Mouse (Mus musculus) CH12.LX (cell line): ENCODE measurements around the gene Krt222. TPM values are rescaled to one million over a fixed set of nuclear protein-coding genes. Genes with fewer than 3 reads are reported as not detected.

Source experiments
- DNase-seq: peaks from one replicate; pipeline ENCODE4 v3.0.0-alpha.2; 2013; ENCODE audit errors: extremely low read depth
- H3K27ac ChIP-seq: 2 replicates; pipeline ENCODE4 v1.5.1; 2012; ENCODE audit warnings: low read depth, mild to moderate bottlenecking, control low read depth, moderate library complexity; ENCODE audit not compliant: insufficient read depth
- H3K27me3 ChIP-seq: replicated peaks from 2 replicates; pipeline ENCODE3; 2012; ENCODE audit warnings: inconsistent platforms
- H3K36me3 ChIP-seq, 2 experiments: replicated peaks in 1 of 2; 2 replicates each; pipeline versions ENCODE3 to v1.6.1; 2012; ENCODE audit warnings: inconsistent platforms in 1 of 2, low read length in 1 of 2, mild to moderate bottlenecking in 1 of 2, mixed read lengths in 1 of 2, moderate library complexity in 1 of 2; ENCODE audit not compliant: control insufficient read depth in 1 of 2, insufficient read depth in 1 of 2
- H3K4me1 ChIP-seq, 2 experiments: 2 replicates each; pipeline ENCODE4 v1.6.1; 2012; ENCODE audit warnings: inconsistent platforms in 1 of 2, moderate library complexity in 1 of 2; ENCODE audit not compliant: insufficient read depth in 2 of 2, control insufficient read depth in 1 of 2
- H3K4me2 ChIP-seq: 2 replicates; pipeline ENCODE4 v1.6.1; 2012; ENCODE audit warnings: low read depth, mild to moderate bottlenecking, control low read depth; ENCODE audit not compliant: poor library complexity, insufficient read depth, severe bottlenecking
- H3K4me3 ChIP-seq, 3 experiments: fragments of 150-350 bp in 1 of 3; sonication (generic) in 1 of 3; replicated peaks in 1 of 3; 2 replicates each; pipeline versions ENCODE3 to v1.5.1; 2011 to 2012; ENCODE audit warnings: low read depth in 2 of 3, low read length in 2 of 3, mild to moderate bottlenecking in 2 of 3, moderate library complexity in 2 of 3, control low read depth in 1 of 3, improper control_type of control experiment in 1 of 3, inconsistent platforms in 1 of 3, mixed read lengths in 1 of 3; ENCODE audit not compliant: poor library complexity in 1 of 3
- H3K79me2 ChIP-seq: replicated peaks from 2 replicates; pipeline ENCODE4 v1.6.1; 2012; ENCODE audit warnings: mild to moderate bottlenecking, moderate library complexity; ENCODE audit not compliant: control insufficient read depth, poor library complexity, insufficient read depth, severe bottlenecking; ENCODE audit errors: extremely low read depth
- H3K9ac ChIP-seq: 2 replicates; pipeline ENCODE4 v1.6.1; 2012; ENCODE audit warnings: low read depth, mild to moderate bottlenecking, control low read depth, moderate library complexity; ENCODE audit not compliant: insufficient read depth
- H3K9me3 ChIP-seq: replicated peaks from 2 replicates; pipeline ENCODE3; 2012; ENCODE audit warnings: low read length, inconsistent platforms, mixed read lengths
- CHD2 ChIP-seq: IDR thresholded peaks from 2 replicates; pipeline ENCODE4 v1.6.1; 2011; ENCODE audit warnings: low read length, improper control_type of control experiment
- CTCF ChIP-seq, 2 experiments: IDR thresholded peaks in 1 of 2; conservative IDR thresholded peaks in 1 of 2; 2 replicates each; pipeline ENCODE4 v1.5.1; 2011 to 2012; ENCODE audit warnings: low read depth in 2 of 2, low read length in 2 of 2, improper control_type of control experiment in 1 of 2, inconsistent platforms in 1 of 2, mild to moderate bottlenecking in 1 of 2, moderate library complexity in 1 of 2
- ELF1 ChIP-seq: IDR thresholded peaks from 2 replicates; pipeline ENCODE4 v1.6.1; 2014; ENCODE audit warnings: low read depth, mild to moderate bottlenecking, inconsistent platforms, low read length, improper control_type of control experiment
- EP300 ChIP-seq: IDR thresholded peaks from 2 replicates; pipeline ENCODE4 v1.6.1; 2011; ENCODE audit warnings: low read length, improper control_type of control experiment
- ETS1 ChIP-seq: conservative IDR thresholded peaks from 2 replicates; pipeline ENCODE4 v1.6.1; 2012; ENCODE audit warnings: low read depth, mild to moderate bottlenecking, inconsistent platforms, low read length, improper control_type of control experiment, moderate library complexity
- IRF4 ChIP-seq: IDR thresholded peaks from 2 replicates; pipeline ENCODE4 v1.6.1; 2014; ENCODE audit warnings: low read depth, mild to moderate bottlenecking, inconsistent platforms, low read length, improper control_type of control experiment
- JUND ChIP-seq: conservative IDR thresholded peaks from 2 replicates; pipeline ENCODE4 v1.6.1; 2011; ENCODE audit warnings: low read depth, low read length, improper control_type of control experiment
- KAT2A ChIP-seq: IDR thresholded peaks from 2 replicates; pipeline ENCODE4 v1.6.1; 2012; ENCODE audit warnings: low read length, improper control_type of control experiment, inconsistent platforms; ENCODE audit not compliant: insufficient replicate concordance
- MAFK ChIP-seq: IDR thresholded peaks from 2 replicates; pipeline ENCODE4 v1.6.1; 2011; ENCODE audit warnings: low read length, improper control_type of control experiment; ENCODE audit not compliant: insufficient replicate concordance
- MAZ ChIP-seq: IDR thresholded peaks from 2 replicates; pipeline ENCODE4 v1.6.1; 2012; ENCODE audit warnings: low read depth, mild to moderate bottlenecking, inconsistent platforms, low read length, improper control_type of control experiment, moderate library complexity
- NELFE ChIP-seq: IDR thresholded peaks from 2 replicates; pipeline ENCODE4 v1.6.1; 2011; ENCODE audit warnings: low read depth, low read length, improper control_type of control experiment
- NRF1 ChIP-seq: IDR thresholded peaks from 2 replicates; pipeline ENCODE4 v1.6.1; 2014; ENCODE audit warnings: low read depth, mild to moderate bottlenecking, inconsistent platforms, low read length, improper control_type of control experiment, moderate library complexity
- PAX5 ChIP-seq: IDR thresholded peaks from 2 replicates; pipeline ENCODE4 v1.6.1; 2012; ENCODE audit warnings: low read length, inconsistent platforms, mixed read lengths
- POLR2AphosphoS2 ChIP-seq: IDR thresholded peaks from 2 replicates; pipeline ENCODE4 v1.6.1; 2011; ENCODE audit warnings: low read depth, low read length, improper control_type of control experiment
- RCOR1 ChIP-seq: conservative IDR thresholded peaks from 2 replicates; pipeline ENCODE4 v1.6.1; 2012; ENCODE audit warnings: low read depth, mild to moderate bottlenecking, inconsistent platforms, low read length, improper control_type of control experiment
- TCF12 ChIP-seq: IDR thresholded peaks from 2 replicates; pipeline ENCODE4 v1.6.1; 2014; ENCODE audit warnings: low read depth, mild to moderate bottlenecking, inconsistent platforms, low read length, improper control_type of control experiment
- UBTF ChIP-seq: IDR thresholded peaks from 2 replicates; pipeline ENCODE4 v1.6.1; 2012; ENCODE audit warnings: low read depth, mild to moderate bottlenecking, inconsistent platforms, low read length, improper control_type of control experiment, moderate library complexity
- USF1 ChIP-seq: IDR thresholded peaks from 2 replicates; pipeline ENCODE4 v1.6.1; 2014; ENCODE audit warnings: low read depth, mild to moderate bottlenecking, inconsistent platforms, low read length, improper control_type of control experiment
- USF2 ChIP-seq: conservative IDR thresholded peaks from 2 replicates; pipeline ENCODE4 v1.6.1; 2011; ENCODE audit warnings: low read depth, low read length, improper control_type of control experiment
- ZC3H11A ChIP-seq: IDR thresholded peaks from 2 replicates; pipeline ENCODE4 v1.6.1; 2012; ENCODE audit warnings: low read depth, mild to moderate bottlenecking, inconsistent platforms, low read length, improper control_type of control experiment
- ZMIZ1 ChIP-seq: IDR thresholded peaks from 2 replicates; pipeline ENCODE4 v1.6.1; 2012; ENCODE audit warnings: low read depth, mild to moderate bottlenecking, inconsistent platforms, low read length, improper control_type of control experiment
- ZNF384 ChIP-seq: IDR thresholded peaks from 2 replicates; pipeline ENCODE4 v1.6.1; 2012; ENCODE audit warnings: low read depth, low read length, improper control_type of control experiment, inconsistent platforms
- dilution Hi-C: fragments of 300-500 bp; cut with MboI; formaldehyde crosslinking; loops from 2 replicates; pipeline ENCODE4 v1.14.3; 2020; ENCODE audit warnings: low sequenced_read_pairs; ENCODE audit not compliant: extremely low pct_unique_long_range_greater_than_20kb, extremely low pct_ligation_motif_present
- in situ Hi-C: fragments of 300-500 bp; cut with MboI; formaldehyde crosslinking; loops from 3 replicates; pipeline ENCODE4 v1.14.3; 2019; ENCODE audit warnings: low sequenced_read_pairs, low pct_ligation_motif_present, low pct_unique_long_range_greater_than_20kb, mixed read lengths
- polyA plus RNA-seq: library from polyadenylated mRNA; unstranded; fragments of >175 nt; gene quantifications from 2 replicates; pipeline ENCODE4 v1.2.1, GENCODE M21; 2012; ENCODE audit warnings: low read depth; ENCODE audit not compliant: insufficient read length
- total RNA-seq, 2 experiments: library from RNA; depleted of rRNA; stranded (reverse); fragments of 300-350 nt in 1 of 2; fragments of >200 nt in 1 of 2; gene quantifications; 2 replicates each; pipeline ENCODE4 v1.2.3; 2012 to 2014

Gene Krt222
- total and polyA plus RNA-seq, 3 experiments = 22.0 to 24.4 (median 22.9) TPM

- peaks cover 50 to 64% of the 10 kb centered on the region in 2 experiments for H3K36me3 ChIP-seq
- H3K27me3 ChIP-seq = no peaks in the 10 kb centered on the region
- peaks cover 70% of the 10 kb centered on the region for H3K79me2 ChIP-seq
- TF ChIP-seq CTCF (conservative IDR thresholded peaks at IDR 0.05 in 1 of 2, IDR thresholded peaks at IDR 0.05 in 1 of 2; ENCODE audit: low read depth in 2 of 2, low read length in 2 of 2) = no peak
- no peak for TF ChIP-seq RCOR1
- TF ChIP-seq ZNF384 = no peak
- TF ChIP-seq USF2 = no peak
- TF ChIP-seq ZMIZ1 = no peak
- no peak for TF ChIP-seq TCF12
- no peak for TF ChIP-seq ETS1
- TF ChIP-seq EP300 = no peak
- TF ChIP-seq UBTF = no peak
- TF ChIP-seq IRF4 = no peak
- TF ChIP-seq JUND = no peak
- TF ChIP-seq MAFK = no peak
- TF ChIP-seq NRF1 = no peak
- no peak for TF ChIP-seq PAX5
- no peak for TF ChIP-seq NELFE
- no peak for TF ChIP-seq MAZ
- no peak for TF ChIP-seq POLR2AphosphoS2
- TF ChIP-seq USF1 = no peak
- H3K4me3 ChIP-seq = no peak overlapping the region
- no peaks in the 10 kb centered on the region for H3K9me3 ChIP-seq
- no peak overlapping the region for H3K27ac ChIP-seq
- dilution Hi-C loops (no loop called here), in situ Hi-C loops (no loop called here)
- H3K4me2 ChIP-seq = no peak overlapping the region
- peaks cover 0 to 46% of the 10 kb centered on the region in 2 experiments; a peak in 3 of 4 replicates for H3K4me1 ChIP-seq
- H3K9ac ChIP-seq = no peak overlapping the region
- no peak for DNase-seq
Observed at GRCm38 (mm10) chr11:99226298-99226697, 17.6 kb downstream of the Krt222 start.

- H3K27me3 ChIP-seq = no peaks in the 10 kb centered on the region
- peaks cover 52% of the 10 kb centered on the region for H3K79me2 ChIP-seq
- in situ Hi-C loops (no loop called here), dilution Hi-C loops (no loop called here)
- H3K4me2 ChIP-seq = no peak overlapping the region
- peaks cover 0 to 38% of the 10 kb centered on the region in 2 experiments; a peak in 3 of 4 replicates for H3K4me1 ChIP-seq
- peaks cover 69 to 93% of the 10 kb centered on the region in 2 experiments for H3K36me3 ChIP-seq
- no peak overlapping the region for H3K27ac ChIP-seq
- no peak overlapping the region for H3K9ac ChIP-seq
- TF ChIP-seq USF1 (no peak), KAT2A (no peak), CHD2 (no peak), ZC3H11A (no peak), ELF1 (no peak), NELFE (no peak)
- DNase-seq = no peak
- H3K9me3 ChIP-seq = no peaks in the 10 kb centered on the region
- H3K4me3 ChIP-seq = no peak overlapping the region
Observed at GRCm38 (mm10) chr11:99223310-99223709, 20.6 kb downstream of the Krt222 start.
